Mouse (Mus musculus) kidney, adult 2 months (tissue): ENCODE results near the gene Stkld1. TPM values are rescaled to one million over a fixed set of nuclear protein-coding genes. Genes with fewer than 3 reads are reported as not detected.
"Not testable (repeated sequence)": the region's sequence is repeated elsewhere in the genome, so short reads cannot be mapped to it uniquely, and the experiment has no call there.

Experiments used
- DNase-seq: peaks from one replicate; pipeline ENCODE4 v3.0.0; 2021
- H3K27ac ChIP-seq: fragments of 200-500 bp; 2 replicates; pipeline ENCODE4 v1.5.1; 2012; ENCODE audit warnings: low read depth, low read length, control low read depth, inconsistent platforms; ENCODE audit not compliant: insufficient read depth
- H3K27me3 ChIP-seq: fragments of 200-500 bp; replicated peaks from 2 replicates; pipeline ENCODE4 v1.6.1; 2012; ENCODE audit warnings: mild to moderate bottlenecking, moderate library complexity, low read length, inconsistent platforms; ENCODE audit not compliant: control insufficient read depth, insufficient read depth
- H3K36me3 ChIP-seq: fragments of 200-500 bp; 2 replicates; pipeline ENCODE4 v1.6.1; 2012; ENCODE audit warnings: mild to moderate bottlenecking, moderate library complexity, low read length, inconsistent platforms; ENCODE audit not compliant: control insufficient read depth, insufficient read depth
- H3K4me1 ChIP-seq: fragments of 200-500 bp; 2 replicates; pipeline ENCODE4 v1.6.1; 2011; ENCODE audit warnings: low read length; ENCODE audit not compliant: control insufficient read depth, insufficient read depth
- H3K4me3 ChIP-seq: fragments of 200-500 bp; 2 replicates; pipeline ENCODE4 v1.5.1; 2011; ENCODE audit warnings: mild to moderate bottlenecking, low read depth, low read length, control low read depth; ENCODE audit not compliant: insufficient read depth
- CTCF ChIP-seq: fragments of 200-500 bp; conservative IDR thresholded peaks from 2 replicates; pipeline ENCODE4 v1.5.1; 2011; ENCODE audit warnings: low read depth, mild to moderate bottlenecking, control low read depth, low read length, moderate library complexity, mixed read lengths; ENCODE audit not compliant: insufficient read depth, insufficient read length
- POLR2A ChIP-seq: fragments of 200-500 bp; IDR thresholded peaks from one replicate; pipeline ENCODE4 v1.6.1; 2011; ENCODE audit warnings: low read depth, low read length, control low read depth
- WGBS: fragments of 180-500 bp; shearing (Covaris S2); methylation state at CpG from one replicate; pipeline ENCODE4 v1.1.7; 2018; 5-methylcytosine and 5-hydroxymethylcytosine counted together
- polyA plus RNA-seq: library from polyadenylated mRNA; depleted of rRNA; stranded (reverse); fragments of >200 nt; gene quantifications from 2 replicates; pipeline ENCODE4 v1.2.3, GENCODE M21; 2012; rRNA removed

The Stkld1 gene
- polyA plus RNA-seq = 0.16 TPM in 2 replicates

DNA sequence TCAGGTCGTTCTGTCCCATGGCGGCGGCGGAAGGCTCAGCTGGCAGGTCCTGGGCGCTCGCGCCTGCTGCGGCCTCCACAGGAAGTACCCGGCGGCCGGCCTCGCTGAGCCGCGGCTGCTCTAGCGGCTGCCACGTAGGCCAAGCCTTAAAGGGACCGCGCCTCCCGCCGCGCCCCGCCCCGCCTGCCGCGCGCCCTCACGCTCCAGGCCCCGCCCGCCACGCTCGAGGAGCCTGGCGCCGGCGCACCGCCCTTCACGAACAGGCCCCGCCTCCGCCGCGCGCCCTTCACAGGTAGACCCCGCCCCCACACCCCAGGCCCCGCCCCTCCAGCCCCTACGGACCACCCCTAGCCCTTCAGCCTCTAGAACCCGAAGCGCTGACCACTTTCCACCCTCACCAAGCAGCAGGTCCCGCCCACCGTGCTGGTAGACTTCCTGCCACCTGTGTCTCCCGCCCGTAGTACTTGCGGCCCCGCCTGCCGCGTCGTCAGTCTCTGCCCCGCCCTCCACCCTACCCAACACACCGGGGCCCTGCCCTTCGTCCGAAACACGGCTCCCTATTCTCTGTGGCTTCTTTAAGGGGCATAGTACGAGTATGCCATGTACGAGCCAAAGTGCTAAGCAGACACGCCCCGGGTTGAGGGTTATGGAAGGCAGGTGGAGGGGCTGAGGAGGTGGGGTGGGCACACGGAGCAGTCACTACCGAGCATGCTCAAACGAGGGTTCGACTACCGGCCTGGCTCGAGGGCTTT, at the start of gene Stkld1, which contains the start of gene Surf4:
Gene Stkld1 (plus strand): TSS at position 744 of the 752 bp plus-strand sequence.
Gene Surf4 (minus strand): TSS at position 625 of the 752 bp plus-strand sequence.
- no peaks in the 10 kb centered on the region for H3K27me3 ChIP-seq
- TF ChIP-seq CTCF (no peak), POLR2A (peak; percentile 64)
- H3K36me3 ChIP-seq = no peaks in the 10 kb centered on the region
- peak within 1 kb of the TSS; percentile 84 for H3K27ac ChIP-seq
- under 1% methylated on average over 69 of the region's 70 CpGs for WGBS
- peaks cover 26% of the 10 kb centered on the region for H3K4me1 ChIP-seq
- DNase-seq = peak; percentile 98
- H3K4me3 ChIP-seq = peak within 1 kb of the TSS; percentile 88

DNA sequence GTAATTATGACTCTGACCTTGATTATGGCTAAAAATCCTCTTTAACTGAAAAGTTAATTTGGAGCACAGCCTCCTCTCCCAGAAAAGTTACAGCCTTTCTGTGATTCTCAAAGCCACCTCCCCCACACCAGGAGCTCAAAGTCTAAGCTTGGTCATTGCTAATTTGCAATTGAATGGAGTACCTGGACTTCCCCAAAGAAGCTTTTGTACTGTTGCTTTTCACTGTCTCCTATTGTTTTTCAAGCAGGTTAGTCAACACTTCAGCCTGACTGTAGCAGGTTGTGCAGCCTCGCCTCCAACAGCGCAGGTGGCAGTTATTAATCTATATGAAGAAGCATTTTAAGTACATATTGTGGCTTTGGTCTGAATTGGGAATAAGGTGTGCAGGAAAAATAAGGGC, 48.3 kb upstream of the Stkld1 start:
- DNase-seq, H3K4me1 ChIP-seq, H3K4me3 ChIP-seq, H3K27ac ChIP-seq, H3K36me3 ChIP-seq, H3K27me3 ChIP-seq: not testable (repeated sequence)
- whole genome bisulfite sequencing = 86% methylated on average over 2 of the region's 2 CpGs

DNA sequence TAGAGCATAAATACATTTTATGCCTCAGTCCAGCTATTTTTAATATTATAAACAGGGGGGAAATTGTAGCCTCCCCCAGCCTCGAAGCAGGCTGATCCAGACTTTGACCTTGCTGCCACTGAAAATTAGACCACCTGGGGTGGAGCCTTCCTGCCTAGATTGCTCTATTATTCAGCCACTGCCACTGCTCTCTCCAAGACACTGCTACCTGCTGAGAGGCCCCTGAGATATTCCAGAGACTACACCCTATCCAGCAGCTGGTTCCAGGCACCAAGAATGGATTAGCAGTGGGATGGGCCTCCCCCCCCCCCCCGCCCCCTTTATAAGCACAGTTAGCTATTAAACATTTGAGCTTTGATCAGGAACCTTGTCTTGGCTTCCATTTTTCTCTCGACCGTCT, 47.7 kb upstream of the Stkld1 start:
- WGBS = 46% methylated on average over 4 of the region's 4 CpGs
- not testable (repeated sequence) for H3K4me3 ChIP-seq, H3K4me1 ChIP-seq, H3K27me3 ChIP-seq, DNase-seq, H3K27ac ChIP-seq, H3K36me3 ChIP-seq

DNA sequence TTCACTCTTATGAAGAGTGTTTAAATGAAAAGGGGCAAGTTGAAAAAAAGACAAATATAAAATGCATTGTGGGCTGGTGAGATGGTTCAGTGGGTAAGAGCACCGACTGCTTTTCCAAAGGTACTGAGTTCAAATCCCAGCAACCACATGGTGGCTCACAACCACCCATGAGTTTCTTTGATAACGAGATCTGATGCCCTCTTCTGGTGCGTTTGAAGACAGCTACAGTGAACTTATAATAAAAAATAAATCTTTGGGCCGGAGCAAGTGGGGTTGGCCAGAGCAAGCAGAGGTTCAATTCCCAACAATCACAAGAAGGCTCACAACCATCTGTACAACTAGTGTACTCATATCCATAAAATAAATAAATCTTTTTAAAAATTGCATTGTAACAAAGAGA, 37.9 kb upstream of the Stkld1 start:
- Histone ChIP-seq H3K36me3 (peaks cover 1% of the 10 kb centered on the region), H3K4me1 (no peaks in the 10 kb centered on the region), H3K27ac (no peak overlapping the region), H3K27me3 (no peaks in the 10 kb centered on the region), H3K4me3 (no peak overlapping the region)
- TF ChIP-seq CTCF (no peak), POLR2A (no peak)
- DNase-seq = no peak
- 90% methylated on average over 4 of the region's 4 CpGs for WGBS

DNA sequence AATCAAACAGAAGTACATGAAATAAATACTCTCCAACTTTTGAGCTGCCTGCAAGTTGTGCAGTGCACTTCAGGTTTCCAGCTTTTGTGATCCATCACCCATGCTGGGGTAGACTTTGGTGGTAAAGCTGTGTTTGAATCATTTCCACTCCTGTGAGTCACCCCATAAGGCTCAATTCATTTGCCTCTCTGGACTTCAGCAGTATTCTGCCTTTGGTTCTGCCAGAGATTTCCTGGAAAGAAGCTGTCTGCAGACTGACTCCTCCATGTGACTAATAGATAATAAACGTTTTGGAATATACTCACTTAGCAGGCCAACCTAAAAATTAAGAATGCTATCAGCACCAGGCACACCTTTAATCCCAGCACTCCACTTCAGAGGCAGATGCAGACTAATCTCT, 33.1 kb upstream of the Stkld1 start:
- no peak for TF ChIP-seq POLR2A
- no peak for TF ChIP-seq CTCF
- no peak for DNase-seq
- no peak overlapping the region for H3K4me3 ChIP-seq
- H3K27me3 ChIP-seq = no peaks in the 10 kb centered on the region
- H3K4me1 ChIP-seq = peaks cover 13% of the 10 kb centered on the region
- no peak overlapping the region for H3K27ac ChIP-seq
- WGBS = 62% methylated on average over 1 of the region's 1 CpGs
- H3K36me3 ChIP-seq = no peaks in the 10 kb centered on the region; the same call in 1 of the 2 replicates

DNA sequence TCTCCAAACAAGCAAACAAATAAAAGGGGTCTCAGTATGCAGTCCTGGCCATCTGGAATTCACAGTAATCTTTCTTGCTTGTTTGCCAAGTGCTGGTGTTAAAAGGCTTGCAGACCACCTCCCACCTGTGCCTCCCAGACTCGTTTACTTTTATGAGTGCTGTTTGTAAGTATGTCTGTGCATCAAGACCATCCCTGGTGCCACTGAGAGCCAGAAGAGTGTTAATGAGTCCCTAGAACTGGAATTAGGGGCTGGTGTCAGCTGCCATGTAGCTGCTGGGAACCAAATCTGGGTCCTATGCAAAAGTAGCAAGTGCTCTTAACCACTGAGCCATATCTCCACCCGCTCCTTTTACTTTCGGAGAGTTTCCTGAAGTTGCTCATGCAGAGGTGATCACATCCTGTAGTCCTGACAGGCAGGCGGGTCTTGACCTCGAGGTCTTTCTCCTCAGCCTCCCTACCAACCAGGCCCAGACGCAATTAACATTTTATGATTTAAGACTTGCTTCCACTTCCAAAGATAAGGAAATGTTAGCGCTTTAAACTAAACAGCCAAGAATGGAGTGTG, 31.9 kb upstream of the Stkld1 start:
- H3K27ac ChIP-seq = no peak overlapping the region
- peak overlapping the region; percentile 91 for H3K4me3 ChIP-seq
- TF ChIP-seq POLR2A (no peak), CTCF (no peak)
- H3K27me3 ChIP-seq = no peaks in the 10 kb centered on the region
- no peaks in the 10 kb centered on the region; the same call in 1 of the 2 replicates for H3K36me3 ChIP-seq
- peaks cover 13% of the 10 kb centered on the region for H3K4me1 ChIP-seq
- 3% methylated on average over 7 of the region's 7 CpGs for WGBS
- DNase-seq = no peak

DNA sequence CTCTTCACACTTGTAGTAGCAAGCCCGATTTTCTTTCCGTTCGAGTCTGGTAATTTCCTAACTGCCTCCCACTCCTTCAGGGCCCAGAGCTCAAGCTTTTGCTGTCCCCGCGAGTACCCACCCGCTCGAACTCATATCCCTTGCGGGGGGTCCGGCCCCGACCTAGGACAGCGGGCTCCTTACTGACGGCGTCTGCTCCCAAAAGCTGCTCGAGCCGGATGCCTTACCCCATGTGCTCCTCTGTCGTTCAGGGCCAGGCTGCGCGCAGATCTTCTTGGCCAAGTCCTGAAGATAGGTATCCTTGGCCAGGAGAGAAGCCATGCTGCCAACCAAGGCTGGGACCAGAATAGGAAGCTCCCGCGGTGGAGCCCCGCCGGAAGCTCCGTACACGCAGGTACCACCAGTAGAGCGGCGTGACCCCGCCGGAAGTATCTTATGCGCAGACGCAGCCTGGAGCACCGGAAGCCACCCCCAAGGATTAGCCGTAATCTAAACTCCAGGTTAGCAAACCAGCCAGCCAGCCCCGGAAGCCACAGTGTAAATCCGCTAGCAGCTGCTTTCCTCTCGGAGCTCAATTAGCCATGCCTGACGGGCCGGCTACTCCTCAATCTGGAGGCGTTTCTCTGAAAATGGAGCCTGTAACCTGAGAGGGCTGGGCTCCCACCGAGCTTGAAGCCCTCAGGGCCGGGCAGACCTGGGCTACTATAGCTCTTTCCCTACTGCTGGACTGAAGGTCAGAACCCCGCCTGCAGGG, 31.2 kb upstream of the Stkld1 start, which contains the start of gene Surf6:
Gene Surf6 (minus strand): TSS at position 413 of the 754 bp plus-strand sequence.
- TF ChIP-seq CTCF = 0 out of 2 replicates have a peak, but pooled peaks have one; percentile 0
- peak; percentile 32 for TF ChIP-seq POLR2A
- Histone ChIP-seq H3K36me3 (no peaks in the 10 kb centered on the region; the same call in 1 of the 2 replicates), H3K4me3 (peak within 1 kb of the TSS; percentile 91), H3K27me3 (no peaks in the 10 kb centered on the region), H3K4me1 (peaks cover 17% of the 10 kb centered on the region), H3K27ac (peak within 1 kb of the TSS; percentile 77)
- WGBS = under 1% methylated on average over 41 of the region's 41 CpGs
- peak; percentile 99 for DNase-seq
